Mouse (Mus musculus) cortical plate, adult 2 months (tissue): ENCODE data around the gene Slc4a2. TPM values are rescaled to one million over a fixed set of nuclear protein-coding genes. Genes with fewer than 3 reads are reported as not detected.

Experiments
- H3K27ac ChIP-seq: fragments of 200-500 bp; 2 replicates; pipeline ENCODE4 v1.5.1; 2012; ENCODE audit warnings: low read length, control low read depth, inconsistent platforms; ENCODE audit not compliant: insufficient read depth
- H3K4me1 ChIP-seq: fragments of 200-500 bp; 2 replicates; pipeline ENCODE4 v1.6.1; 2011; ENCODE audit warnings: low read length; ENCODE audit not compliant: control insufficient read depth, insufficient read depth
- H3K4me3 ChIP-seq: fragments of 200-500 bp; 2 replicates; pipeline ENCODE4 v1.5.1; 2011; ENCODE audit warnings: mild to moderate bottlenecking, low read length, control low read depth; ENCODE audit not compliant: insufficient read depth
- CTCF ChIP-seq: fragments of 200-500 bp; IDR thresholded peaks from 2 replicates; pipeline ENCODE4 v1.5.1; 2011; ENCODE audit warnings: mild to moderate bottlenecking, control low read depth, low read length; ENCODE audit not compliant: insufficient read depth; ENCODE audit errors: extremely low read depth
- POLR2A ChIP-seq: fragments of 200-500 bp; IDR thresholded peaks from 2 replicates; pipeline ENCODE4 v1.6.1; 2011; ENCODE audit warnings: mild to moderate bottlenecking, low read length, control low read depth; ENCODE audit not compliant: insufficient read depth; ENCODE audit errors: extremely low read depth
- polyA plus RNA-seq: library from polyadenylated mRNA; depleted of rRNA; stranded (reverse); fragments of >200 nt; gene quantifications from 2 replicates; pipeline ENCODE4 v1.2.3, GENCODE M21; 2012

Gene Slc4a2
- polyA plus RNA-seq, 1 experiment = 39.9 TPM

- Histone ChIP-seq H3K4me3 (peak overlapping the region; percentile 81; the same call in 1 of the 2 replicates), H3K27ac (no peak overlapping the region), H3K4me1 (peaks cover 3% of the 10 kb centered on the region; the same call in 1 of the 2 replicates)
- no peak for TF ChIP-seq POLR2A
- no peak for TF ChIP-seq CTCF
Observed at GRCm38 (mm10) chr5:24443204-24443603, 19.6 kb downstream of the Slc4a2 start.

GRCm38 (mm10) chr5:24443927-24444326, 20.3 kb downstream of the Slc4a2 start:
- H3K4me3 ChIP-seq = peak overlapping the region; percentile 81; the same call in 1 of the 2 replicates
- peaks cover 3% of the 10 kb centered on the region; the same call in 1 of the 2 replicates for H3K4me1 ChIP-seq
- TF ChIP-seq POLR2A (no peak), CTCF (no peak)
- H3K27ac ChIP-seq = no peak overlapping the region

- Histone ChIP-seq H3K4me1 (peaks cover 3% of the 10 kb centered on the region; the same call in 1 of the 2 replicates), H3K27ac (peak within 1 kb of the TSS; percentile 87), H3K4me3 (peak within 1 kb of the TSS; percentile 81)
- TF ChIP-seq CTCF (no peak), POLR2A (peak; percentile 78; the same call in 1 of the 2 replicates)
Observed at GRCm38 (mm10) chr5:24444746-24445427, 21.2 kb downstream of the Slc4a2 start, which contains the start of gene Fastk. Gene Fastk (minus strand): TSS chr5:24445287.

- TF ChIP-seq POLR2A (no peak), CTCF (no peak)
- Histone ChIP-seq H3K4me3 (peak overlapping the region; percentile 81), H3K27ac (peak overlapping the region; percentile 77), H3K4me1 (peaks cover 3% of the 10 kb centered on the region; the same call in 1 of the 2 replicates)
Observed at GRCm38 (mm10) chr5:24445428-24446080, 21.9 kb downstream of the Slc4a2 start.

- Histone ChIP-seq H3K27ac (no peak overlapping the region), H3K4me3 (no peak overlapping the region)
- no peak for TF ChIP-seq POLR2A
- no peak for TF ChIP-seq CTCF
Observed at GRCm38 (mm10) chr5:24446630-24447029, 23.0 kb downstream of the Slc4a2 start.

GRCm38 (mm10) chr5:24447624-24448298, 24.1 kb downstream of the Slc4a2 start, which contains the start of gene Tmub1:
Gene Tmub1 (minus strand): TSS chr5:24447854.
- Histone ChIP-seq H3K4me1 (peaks cover 3% of the 10 kb centered on the region; the same call in 1 of the 2 replicates), H3K4me3 (peak within 1 kb of the TSS; percentile 51), H3K27ac (peak within 1 kb of the TSS; percentile 67)
- TF ChIP-seq POLR2A (peak; percentile 54; the same call in 1 of the 2 replicates), CTCF (no peak)

More at GRCm38 (mm10) chr5:24446630-24447029, 23.0 kb downstream of the Slc4a2 start:
- H3K4me1 ChIP-seq = peaks cover 3% of the 10 kb centered on the region; the same call in 1 of the 2 replicates

GRCm38 (mm10) chr5:24451264-24452029, 27.8 kb downstream of the Slc4a2 start:
- TF ChIP-seq CTCF (no peak), POLR2A (peak; percentile 53; the same call in 1 of the 2 replicates)
- Histone ChIP-seq H3K4me3 (peak overlapping the region; percentile 95), H3K27ac (peak overlapping the region; percentile 81; the same call in 1 of the 2 replicates), H3K4me1 (peaks cover 17% of the 10 kb centered on the region)

- peaks cover 17% of the 10 kb centered on the region for H3K4me1 ChIP-seq
- peak within 1 kb of the TSS; percentile 81 for H3K27ac ChIP-seq
Observed at GRCm38 (mm10) chr5:24452030-24452690, 28.5 kb downstream of the Slc4a2 start, which contains the start of gene Agap3. Gene Agap3 (plus strand): TSS chr5:24452177.

More at GRCm38 (mm10) chr5:24452030-24452690, 28.5 kb downstream of the Slc4a2 start, which contains the start of gene Agap3:
- TF ChIP-seq CTCF = no peak
- 0 out of 2 replicates have a peak, but pooled peaks have one; percentile 20 for TF ChIP-seq POLR2A
- peak within 1 kb of the TSS; percentile 95 for H3K4me3 ChIP-seq
